Mouse (Mus musculus): ENCODE measurements around the gene Kif5c. TPM values are rescaled to one million over a fixed set of nuclear protein-coding genes. Genes with fewer than 3 reads are reported as not detected.

The Kif5c gene
- polyA plus RNA-seq, 1 experiment from 2014 or later = 1.0 TPM

DNA sequence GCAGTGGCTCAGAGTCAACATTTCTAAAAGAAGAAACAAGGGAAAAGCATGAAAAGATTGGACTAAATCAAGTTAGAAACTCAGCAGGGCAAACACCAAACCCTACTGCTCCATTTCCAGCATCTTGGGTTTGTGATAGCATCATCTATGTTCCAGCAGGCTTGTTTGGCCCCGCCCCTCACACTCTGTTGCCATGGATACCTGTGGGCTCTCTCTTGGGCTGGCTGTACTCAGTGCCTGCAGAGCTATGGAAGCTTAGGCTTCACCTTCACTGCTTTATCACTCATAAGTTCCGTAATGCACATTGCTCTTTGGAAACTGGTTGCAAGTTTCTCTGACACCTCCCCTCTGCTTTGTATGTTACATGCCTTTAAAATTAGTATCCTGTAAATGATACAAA lies 136.0 kb downstream of the Kif5c start:
- Histone ChIP-seq H3K9ac (no peak overlapping the region), H3K4me1 (ENCODE audit: insufficient read depth) (no peaks in the 10 kb centered on the region), H3K36me3 (ENCODE audit: insufficient read depth) (no peaks in the 10 kb centered on the region), H3K27me3 (ENCODE audit: insufficient read depth, low read length) (no peaks in the 10 kb centered on the region), H3K27ac (ENCODE audit: low read depth) (no peak overlapping the region), H3K4me2 (no peak overlapping the region), H3K9me3 (ENCODE audit: low read depth, low read length) (no peaks in the 10 kb centered on the region), H3K4me3 (ENCODE audit: low read depth, low read length) (no peak overlapping the region)
- DNase-seq (no peak), ATAC-seq (ENCODE audit: insufficient read depth) (no peak)
- WGBS = 46% methylated on average over 2 of the region's 2 CpGs
- no peak for TF ChIP-seq CTCF (IDR thresholded peaks at IDR 0.05; ENCODE audit: low read depth)

- ATAC-seq (ENCODE audit: insufficient read depth) (peak; percentile 56; the same call in 1 of the 2 replicates), DNase-seq (peak; percentile 50)
- no peak for TF ChIP-seq CTCF (IDR thresholded peaks at IDR 0.05; ENCODE audit: low read depth)
- H3K9ac ChIP-seq = no peak overlapping the region
- H3K36me3 ChIP-seq (ENCODE audit: insufficient read depth) = no peaks in the 10 kb centered on the region
- no peaks in the 10 kb centered on the region for H3K27me3 ChIP-seq (ENCODE audit: insufficient read depth, low read length)
- no peak overlapping the region for H3K27ac ChIP-seq (ENCODE audit: low read depth)
- H3K4me2 ChIP-seq = no peak overlapping the region
- H3K9me3 ChIP-seq (ENCODE audit: low read depth, low read length) = no peaks in the 10 kb centered on the region
- WGBS = 66% methylated on average over 7 of the region's 7 CpGs
- H3K4me3 ChIP-seq (ENCODE audit: low read depth, low read length) = no peak overlapping the region
- no peaks in the 10 kb centered on the region for H3K4me1 ChIP-seq (ENCODE audit: insufficient read depth)
Measured at GRCm38 (mm10) chr2:49757616-49758015, 138.5 kb downstream of the Kif5c start.

GRCm38 (mm10) chr2:49764331-49764946 lies 145.3 kb downstream of the Kif5c start:
- Histone ChIP-seq H3K9me3 (ENCODE audit: low read depth, low read length) (no peaks in the 10 kb centered on the region), H3K4me3 (ENCODE audit: low read depth, low read length) (no peak overlapping the region), H3K36me3 (ENCODE audit: insufficient read depth) (no peaks in the 10 kb centered on the region), H3K4me1 (ENCODE audit: insufficient read depth) (no peaks in the 10 kb centered on the region), H3K9ac (no peak overlapping the region), H3K27ac (ENCODE audit: low read depth) (no peak overlapping the region), H3K4me2 (no peak overlapping the region), H3K27me3 (ENCODE audit: insufficient read depth, low read length) (peaks cover 14% of the 10 kb centered on the region; the same call in 1 of the 2 replicates)
- 36% methylated on average over 7 of the region's 7 CpGs for WGBS
- peak; percentile 84 for TF ChIP-seq CTCF (IDR thresholded peaks at IDR 0.05; ENCODE audit: low read depth)
- ATAC-seq (ENCODE audit: insufficient read depth) = peak; percentile 88
- peak; percentile 96 for DNase-seq

- Histone ChIP-seq H3K9ac (no peak overlapping the region), H3K4me3 (ENCODE audit: low read depth, low read length) (no peak overlapping the region), H3K9me3 (ENCODE audit: low read depth, low read length) (no peaks in the 10 kb centered on the region), H3K36me3 (ENCODE audit: insufficient read depth) (no peaks in the 10 kb centered on the region), H3K4me1 (ENCODE audit: insufficient read depth) (no peaks in the 10 kb centered on the region; the same call in 1 of the 2 replicates), H3K27ac (ENCODE audit: low read depth) (no peak overlapping the region), H3K4me2 (no peak overlapping the region), H3K27me3 (ENCODE audit: insufficient read depth, low read length) (peaks cover 14% of the 10 kb centered on the region; the same call in 1 of the 2 replicates)
- DNase-seq (no peak), ATAC-seq (ENCODE audit: insufficient read depth) (no peak)
- no peak for TF ChIP-seq CTCF (IDR thresholded peaks at IDR 0.05; ENCODE audit: low read depth)
- WGBS = 69% methylated on average over 2 of the region's 2 CpGs
Measured at GRCm38 (mm10) chr2:49768916-49769315, 149.8 kb downstream of the Kif5c start.

DNA sequence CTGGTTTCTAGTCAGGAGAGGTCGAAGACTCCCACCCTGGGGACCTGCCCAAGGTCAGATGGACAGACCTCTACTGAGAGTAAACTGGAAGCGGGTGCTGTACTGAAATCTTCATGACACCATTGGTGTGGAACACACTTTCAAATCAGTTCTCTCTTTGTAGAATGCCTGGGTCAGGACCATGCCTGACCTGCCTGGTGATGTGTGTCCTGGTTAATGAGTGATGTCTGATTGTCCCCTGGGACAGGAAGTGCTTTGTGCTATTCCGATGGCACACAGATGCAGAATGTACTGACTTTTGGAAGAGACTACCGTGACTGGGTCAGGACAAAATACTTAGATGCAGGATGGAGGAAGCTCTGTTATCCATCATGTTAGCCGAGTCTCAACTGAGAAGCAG lies 151.3 kb downstream of the Kif5c start:
- no peak for DNase-seq
- no peak for ATAC-seq (ENCODE audit: insufficient read depth)
- Histone ChIP-seq H3K4me3 (ENCODE audit: low read depth, low read length) (no peak overlapping the region), H3K4me2 (no peak overlapping the region), H3K36me3 (ENCODE audit: insufficient read depth) (no peaks in the 10 kb centered on the region), H3K9ac (no peak overlapping the region), H3K27me3 (ENCODE audit: insufficient read depth, low read length) (peaks cover 14% of the 10 kb centered on the region; the same call in 1 of the 2 replicates), H3K9me3 (ENCODE audit: low read depth, low read length) (no peaks in the 10 kb centered on the region), H3K4me1 (ENCODE audit: insufficient read depth) (no peaks in the 10 kb centered on the region; the same call in 1 of the 2 replicates), H3K27ac (ENCODE audit: low read depth) (no peak overlapping the region)
- WGBS = 66% methylated on average over 5 of the region's 5 CpGs
- TF ChIP-seq CTCF (IDR thresholded peaks at IDR 0.05; ENCODE audit: low read depth) = no peak

GRCm38 (mm10) chr2:49771172-49771571 lies 152.1 kb downstream of the Kif5c start:
- Histone ChIP-seq H3K4me1 (ENCODE audit: insufficient read depth) (no peaks in the 10 kb centered on the region; the same call in 1 of the 2 replicates), H3K4me3 (ENCODE audit: low read depth, low read length) (no peak overlapping the region), H3K9me3 (ENCODE audit: low read depth, low read length) (no peaks in the 10 kb centered on the region), H3K27ac (ENCODE audit: low read depth) (no peak overlapping the region), H3K36me3 (ENCODE audit: insufficient read depth) (no peaks in the 10 kb centered on the region), H3K9ac (no peak overlapping the region), H3K27me3 (ENCODE audit: insufficient read depth, low read length) (peaks cover 14% of the 10 kb centered on the region; the same call in 1 of the 2 replicates), H3K4me2 (no peak overlapping the region)
- peak; percentile 62; the same call in 1 of the 2 replicates for ATAC-seq (ENCODE audit: insufficient read depth)
- 49% methylated on average over 11 of the region's 11 CpGs for WGBS
- TF ChIP-seq CTCF (IDR thresholded peaks at IDR 0.05; ENCODE audit: low read depth) = no peak
- peak; percentile 63 for DNase-seq

DNA sequence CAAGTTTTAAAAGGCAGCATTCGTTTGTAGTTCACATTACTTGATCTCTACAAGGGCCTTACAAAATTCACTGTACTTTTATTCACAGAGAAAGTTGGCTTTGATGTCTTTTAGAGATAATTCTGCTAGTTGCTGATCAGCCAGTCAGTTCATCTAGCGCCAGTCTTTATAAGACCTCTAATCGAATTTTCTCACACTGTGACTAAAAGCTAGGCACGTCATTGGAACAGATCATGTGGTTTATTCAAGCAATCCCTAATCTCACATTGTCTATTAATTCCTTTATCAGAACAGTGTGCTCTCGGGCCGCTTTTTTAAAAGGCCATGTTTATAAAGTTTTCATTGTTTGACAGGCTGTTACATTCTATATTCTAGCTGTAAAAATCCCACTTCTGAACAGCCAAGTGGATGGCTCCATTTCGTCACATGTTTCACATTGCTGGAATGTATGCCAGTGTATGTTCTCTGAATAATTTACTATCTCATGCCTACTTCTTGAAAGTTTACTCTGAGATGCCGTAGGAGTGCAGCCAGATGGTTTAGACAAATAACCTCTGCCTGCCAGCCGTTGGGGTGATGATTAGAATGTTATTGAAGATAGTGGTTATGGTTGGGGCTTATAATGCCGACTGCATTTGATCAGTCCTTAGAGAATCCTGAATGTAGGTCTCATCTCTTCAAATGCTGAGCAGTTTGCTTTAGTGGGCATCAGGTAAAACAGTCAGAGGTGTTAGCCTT lies 154.3 kb downstream of the Kif5c start:
- H3K27me3 ChIP-seq (ENCODE audit: insufficient read depth, low read length) = no peaks in the 10 kb centered on the region
- no peaks in the 10 kb centered on the region for H3K36me3 ChIP-seq (ENCODE audit: insufficient read depth)
- no peak overlapping the region for H3K4me3 ChIP-seq (ENCODE audit: low read depth, low read length)
- H3K9me3 ChIP-seq (ENCODE audit: low read depth, low read length) = no peaks in the 10 kb centered on the region
- H3K4me2 ChIP-seq = no peak overlapping the region
- ATAC-seq (ENCODE audit: insufficient read depth) = no peak
- H3K9ac ChIP-seq = no peak overlapping the region
- no peaks in the 10 kb centered on the region; the same call in 1 of the 2 replicates for H3K4me1 ChIP-seq (ENCODE audit: insufficient read depth)
- TF ChIP-seq CTCF (IDR thresholded peaks at IDR 0.05; ENCODE audit: low read depth) = no peak
- 45% methylated on average over 10 of the region's 10 CpGs for WGBS
- no peak overlapping the region for H3K27ac ChIP-seq (ENCODE audit: low read depth)
- peak; percentile 19 for DNase-seq
